Mouse (Mus musculus): ENCODE data around the gene Fastkd3.

DNA sequence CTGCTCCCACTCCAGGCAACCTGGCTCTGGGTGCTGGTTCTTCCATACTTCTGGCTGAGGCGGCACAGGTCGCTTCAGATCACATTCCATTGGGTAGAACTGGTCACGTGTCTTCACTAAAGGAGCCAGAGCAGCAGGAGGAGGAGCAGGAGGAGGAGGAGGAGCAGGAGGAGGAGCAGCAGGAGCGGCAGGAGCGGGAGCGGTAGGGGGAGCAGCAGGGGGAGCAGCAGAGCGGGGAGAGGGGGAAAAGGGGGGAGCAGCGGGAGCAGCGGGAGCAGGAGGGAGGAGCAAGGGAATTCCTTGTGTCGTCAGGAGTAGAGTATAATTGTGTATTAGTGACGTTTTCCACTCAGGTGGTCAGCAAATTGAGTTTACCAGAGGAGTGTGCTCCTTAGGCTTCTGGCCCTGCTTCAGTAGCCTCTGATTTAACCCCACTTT lies 23.7 kb downstream of the Fastkd3 start:
- TF ChIP-seq POLR2A (IDR thresholded peaks at IDR 0.05; ENCODE audit: low read depth, low read length) (0 out of 2 replicates have a peak, but pooled peaks have one; percentile 30), CTCF (IDR thresholded peaks at IDR 0.05; ENCODE audit: extremely low read depth, insufficient read length, insufficient replicate concordance, low read depth, low read length) (no peak)

Data from small intestine, adult 2 months (tissue).